Mouse (Mus musculus) midbrain, embryonic 11.5 days (tissue): ENCODE results near the gene Wdr25. TPM values are rescaled to one million over a fixed set of nuclear protein-coding genes. Genes with fewer than 3 reads are reported as not detected.
"Not testable (repeated sequence)": the region's sequence is repeated elsewhere in the genome, so short reads cannot be mapped to it uniquely, and the experiment has no call there.

Source experiments
- ATAC-seq: fragments of 200-750 bp; cut with Nextera tagmentation; 2 replicates; pipeline ENCODE4 v1.8.0; 2017; ENCODE audit warnings: moderate TSS enrichment, moderate library complexity; ENCODE audit not compliant: low FRiP score
- DNase-seq: peaks from one replicate; pipeline ENCODE4 v3.0.0; 2015; ENCODE audit warnings: low spot score; ENCODE audit errors: missing footprints
- H3K27ac ChIP-seq: fragments of 300-500 bp; sonication (generic); 2 replicates; pipeline ENCODE4 v1.5.1; 2014; ENCODE audit warnings: low read depth, low read length
- H3K27me3 ChIP-seq: fragments of 300-500 bp; sonication (generic); 2 replicates; pipeline ENCODE4 v1.6.1; 2014; ENCODE audit warnings: mild to moderate bottlenecking, low read length, moderate library complexity, mixed read lengths; ENCODE audit not compliant: control insufficient read depth, insufficient read depth
- H3K36me3 ChIP-seq: fragments of 300-500 bp; sonication (generic); 2 replicates; pipeline ENCODE4 v1.6.1; 2014; ENCODE audit warnings: mild to moderate bottlenecking, low read length, moderate library complexity, mixed read lengths; ENCODE audit not compliant: control insufficient read depth, insufficient read depth
- H3K4me1 ChIP-seq: fragments of 300-500 bp; sonication (generic); 2 replicates; pipeline ENCODE4 v1.6.1; 2014; ENCODE audit warnings: low read length; ENCODE audit not compliant: control insufficient read depth, insufficient read depth
- H3K4me2 ChIP-seq: fragments of 300-500 bp; sonication (generic); 2 replicates; pipeline ENCODE4 v1.6.1; 2014; ENCODE audit warnings: mild to moderate bottlenecking, moderate library complexity
- H3K4me3 ChIP-seq: fragments of 300-500 bp; sonication (generic); 2 replicates; pipeline ENCODE4 v1.5.1; 2014; ENCODE audit warnings: low read depth, low read length
- H3K9ac ChIP-seq: fragments of 300-500 bp; sonication (generic); 2 replicates; pipeline ENCODE4 v1.6.1; 2014; ENCODE audit warnings: low read length
- H3K9me3 ChIP-seq: fragments of 300-500 bp; sonication (generic); 2 replicates; pipeline ENCODE4 v1.6.1; 2016; ENCODE audit warnings: low read length; ENCODE audit not compliant: control insufficient read depth
- WGBS: fragments of 180-500 bp; shearing (Covaris S2); extraction: QIAGEN DNeasy Blood & Tissue Kit; methylation state at CpG from one replicate; pipeline ENCODE4 v1.1.7; 2014; 5-methylcytosine and 5-hydroxymethylcytosine counted together
- polyA plus RNA-seq: library from polyadenylated mRNA; unstranded; fragments of >200 nt; fragmentation: Nextera tagmentation; extraction: Ambion mirVana; gene quantifications from 2 replicates; pipeline ENCODE4 v1.2.1, GENCODE M21; 2014

Wdr25 gene
- 4.7 and 5.0 TPM in 2 replicates for polyA plus RNA-seq

DNA sequence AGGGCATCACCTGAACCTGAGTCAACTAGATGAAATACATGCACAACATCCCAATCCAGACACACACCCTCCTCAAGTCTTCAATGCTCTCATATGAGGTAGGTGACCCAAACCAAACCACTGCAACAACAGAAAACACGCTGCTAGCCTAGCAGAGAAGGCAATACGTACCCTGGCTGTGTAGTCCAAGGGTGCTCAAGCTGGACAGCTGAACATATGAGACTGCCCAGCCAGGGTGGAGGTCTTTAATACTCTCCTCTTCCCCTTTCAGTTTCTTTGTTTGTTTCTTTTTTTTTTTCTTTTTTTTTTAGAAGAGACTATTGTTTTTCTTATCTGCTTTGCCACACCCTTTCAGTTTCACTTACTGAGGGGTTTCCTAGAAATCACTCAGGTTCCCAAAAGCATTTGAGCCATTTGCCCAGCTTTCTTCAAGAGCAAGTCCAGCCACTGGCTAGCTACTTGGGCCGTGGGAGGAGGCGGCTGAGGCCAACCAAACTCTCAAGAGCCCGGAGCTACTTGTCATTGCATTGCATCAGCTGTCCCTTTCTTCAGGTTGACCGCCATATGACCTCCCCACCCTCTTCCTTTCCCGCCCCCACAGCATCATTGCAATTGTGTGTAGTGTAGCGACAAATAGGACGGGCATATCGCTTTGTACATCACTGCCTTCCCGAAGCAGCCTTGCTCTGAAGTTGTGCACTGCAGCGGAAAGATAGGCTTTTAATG is at the start of gene Wdr25:
Wdr25 (plus strand) TSS at position 643 of the 726 bp plus-strand sequence.
- no peak for DNase-seq
- ATAC-seq, result no peak
- no peaks in the 10 kb centered on the region for H3K27me3 ChIP-seq
- no peaks in the 10 kb centered on the region; the same call in 1 of the 2 replicates for H3K36me3 ChIP-seq
- H3K4me2 ChIP-seq, result peak within 1 kb of the TSS; percentile 81
- 23% methylated on average over 12 of the region's 12 CpGs for WGBS
- H3K9ac ChIP-seq, result peak within 1 kb of the TSS; percentile 83
- H3K4me1 ChIP-seq, result peaks cover 11% of the 10 kb centered on the region
- no peak within 1 kb of the TSS for H3K27ac ChIP-seq
- H3K9me3 ChIP-seq, result no peaks in the 10 kb centered on the region
- H3K4me3 ChIP-seq, result peak within 1 kb of the TSS; percentile 94

DNA sequence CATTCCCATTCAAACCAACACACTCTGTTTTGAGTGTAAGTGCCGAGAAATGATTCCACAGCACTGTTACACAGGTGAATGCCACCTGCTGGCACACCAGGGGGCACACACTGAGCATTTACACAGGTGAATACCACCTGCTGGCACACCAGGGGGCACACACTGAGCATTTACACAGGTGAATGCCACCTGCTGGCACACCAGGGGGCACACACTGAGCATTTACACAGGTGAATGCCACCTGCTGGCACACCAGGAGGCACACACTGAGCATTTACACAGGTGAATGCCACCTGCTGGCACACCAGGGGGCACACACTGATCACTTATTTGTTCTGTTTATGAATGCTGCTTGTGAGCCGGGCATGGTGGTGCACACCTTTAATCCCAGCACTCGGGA is 45.4 kb upstream of the Wdr25 start:
- not testable (repeated sequence) for H3K9ac ChIP-seq, H3K4me3 ChIP-seq, H3K4me1 ChIP-seq, H3K36me3 ChIP-seq, ATAC-seq, H3K4me2 ChIP-seq, H3K9me3 ChIP-seq, DNase-seq, H3K27me3 ChIP-seq, H3K27ac ChIP-seq
- 94% methylated on average over 3 of the region's 3 CpGs for WGBS

DNA sequence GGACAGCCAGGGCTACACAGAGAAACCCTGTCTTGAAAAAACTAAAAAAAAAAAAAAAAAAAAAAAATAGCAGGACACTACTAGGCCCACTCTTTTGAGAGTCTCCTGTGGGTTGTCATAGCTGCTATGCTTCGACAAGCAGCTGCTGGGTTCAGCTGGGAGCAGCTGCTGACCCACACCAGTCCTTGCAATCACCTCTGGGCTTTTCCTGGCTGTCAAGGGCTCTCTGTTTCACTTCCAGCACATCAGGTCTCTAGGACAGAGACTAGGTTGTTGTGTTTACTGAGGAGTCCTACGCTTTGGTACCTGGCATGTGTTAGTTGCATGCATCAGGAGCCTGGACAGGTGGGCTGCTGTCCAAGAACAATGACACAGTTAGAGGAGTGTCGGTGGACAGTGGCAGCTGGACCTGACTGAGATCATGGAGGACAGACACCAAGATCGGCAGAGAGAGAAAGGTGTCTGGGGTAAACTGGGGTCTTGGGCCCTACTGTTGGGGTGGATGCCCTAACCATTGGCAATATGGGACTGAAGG is 43.9 kb upstream of the Wdr25 start:
- Histone ChIP-seq H3K9me3 (no peaks in the 10 kb centered on the region), H3K36me3 (peaks cover 5% of the 10 kb centered on the region; the same call in 1 of the 2 replicates), H3K4me2 (no peak overlapping the region), H3K4me3 (no peak overlapping the region), H3K27me3 (no peaks in the 10 kb centered on the region), H3K9ac (no peak overlapping the region), H3K27ac (no peak overlapping the region), H3K4me1 (no peaks in the 10 kb centered on the region)
- ATAC-seq, result no peak
- WGBS, result 94% methylated on average over 4 of the region's 4 CpGs
- DNase-seq, result no peak

DNA sequence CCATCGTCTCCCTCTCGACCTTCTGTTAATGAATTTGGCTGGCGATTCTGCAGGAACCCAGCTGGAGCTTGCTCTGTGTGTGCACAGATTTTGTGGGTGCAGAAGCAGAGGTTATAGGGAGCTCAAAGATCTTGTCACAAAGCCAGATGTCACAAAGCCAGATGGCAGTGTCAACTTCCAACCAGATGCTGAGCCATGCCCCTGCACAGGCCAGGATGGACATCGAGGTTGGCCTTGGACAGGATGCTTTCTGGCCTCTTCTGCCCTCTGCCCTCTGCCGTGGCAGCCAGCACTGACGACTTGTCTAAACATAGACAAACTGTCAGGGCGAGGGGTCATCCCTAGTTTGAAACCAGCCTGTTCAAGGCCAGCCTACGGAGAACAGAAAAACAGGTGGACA is 43.3 kb upstream of the Wdr25 start:
- Histone ChIP-seq H3K36me3 (peaks cover 2% of the 10 kb centered on the region; the same call in 1 of the 2 replicates), H3K9ac (no peak overlapping the region), H3K4me2 (no peak overlapping the region), H3K4me1 (no peaks in the 10 kb centered on the region), H3K4me3 (no peak overlapping the region), H3K9me3 (no peaks in the 10 kb centered on the region), H3K27me3 (no peaks in the 10 kb centered on the region), H3K27ac (no peak overlapping the region)
- ATAC-seq (no peak), DNase-seq (no peak)
- WGBS, result 68% methylated on average over 8 of the region's 8 CpGs

DNA sequence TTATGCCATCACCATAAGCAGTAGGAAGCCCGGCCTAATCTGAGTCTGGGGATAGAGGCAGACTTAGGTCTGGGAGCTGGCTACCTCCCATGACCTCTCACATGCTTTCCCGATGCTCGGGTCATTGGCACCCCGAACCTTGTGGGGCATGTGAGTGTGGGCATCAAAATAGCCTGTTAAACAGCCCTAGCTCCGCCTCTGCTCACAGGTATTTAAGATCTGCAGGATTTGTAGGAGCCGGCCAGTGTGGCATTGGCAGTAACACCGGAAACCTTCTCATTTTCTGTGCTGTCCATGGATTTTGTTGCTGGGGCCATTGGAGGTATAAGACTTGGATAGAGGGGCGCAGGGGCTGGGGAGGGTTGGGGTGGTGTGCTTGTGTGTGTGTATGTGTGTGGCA is 42.5 kb upstream of the Wdr25 start:
- H3K36me3 ChIP-seq, result no peaks in the 10 kb centered on the region
- no peak overlapping the region for H3K4me2 ChIP-seq
- no peaks in the 10 kb centered on the region for H3K27me3 ChIP-seq
- H3K9me3 ChIP-seq, result no peaks in the 10 kb centered on the region
- WGBS, result 89% methylated on average over 8 of the region's 8 CpGs
- H3K27ac ChIP-seq, result no peak overlapping the region
- no peak overlapping the region for H3K4me3 ChIP-seq
- ATAC-seq, result no peak
- H3K4me1 ChIP-seq, result no peaks in the 10 kb centered on the region
- no peak for DNase-seq
- no peak overlapping the region for H3K9ac ChIP-seq

DNA sequence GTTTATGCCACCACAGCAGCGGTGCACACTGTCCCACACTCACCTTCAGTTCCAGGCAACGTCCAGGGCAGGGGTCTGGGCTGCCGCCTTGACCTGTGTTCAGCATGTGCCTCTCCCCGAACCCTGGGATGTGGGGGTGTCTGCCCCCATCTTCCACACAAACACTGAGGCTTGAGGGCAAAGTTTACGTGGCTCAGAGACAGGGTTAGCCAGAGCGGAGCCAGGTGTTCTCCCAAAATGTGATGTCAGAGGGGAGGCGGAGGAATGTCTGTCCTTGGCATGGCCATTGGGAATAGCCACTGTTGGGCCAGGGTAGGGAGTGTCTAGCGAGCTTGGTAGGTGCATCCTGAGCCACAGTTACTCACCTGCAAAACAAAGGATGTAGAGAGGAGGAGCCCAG is 40.6 kb upstream of the Wdr25 start:
- no peak overlapping the region for H3K4me2 ChIP-seq
- WGBS, result 84% methylated on average over 8 of the region's 8 CpGs
- H3K4me3 ChIP-seq, result no peak overlapping the region
- H3K9me3 ChIP-seq, result no peaks in the 10 kb centered on the region
- no peaks in the 10 kb centered on the region for H3K4me1 ChIP-seq
- ATAC-seq, result no peak
- no peaks in the 10 kb centered on the region for H3K27me3 ChIP-seq
- DNase-seq, result no peak
- H3K27ac ChIP-seq, result no peak overlapping the region
- H3K36me3 ChIP-seq, result no peaks in the 10 kb centered on the region
- no peak overlapping the region for H3K9ac ChIP-seq

DNA sequence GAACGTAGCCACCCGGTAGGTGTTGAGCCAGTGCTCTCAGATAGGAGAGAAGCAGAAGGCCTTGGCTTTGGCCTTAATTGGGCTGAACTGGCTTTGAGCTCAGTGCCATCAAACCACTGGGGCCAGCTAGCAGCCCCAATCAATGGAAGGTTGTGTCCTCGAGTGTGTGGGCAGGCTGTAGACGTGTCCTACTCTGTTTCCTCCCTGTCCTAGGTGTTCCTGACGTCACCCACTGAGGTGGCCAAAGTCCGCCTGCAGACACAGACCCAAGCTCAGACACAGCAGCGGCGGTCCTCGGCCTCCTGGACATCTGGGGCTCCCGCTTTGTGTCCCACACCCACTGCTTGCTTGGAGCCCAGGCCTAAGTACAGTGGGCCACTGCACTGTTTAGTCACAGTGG is 38.4 kb upstream of the Wdr25 start:
- Histone ChIP-seq H3K4me1 (no peaks in the 10 kb centered on the region), H3K9me3 (no peaks in the 10 kb centered on the region), H3K9ac (no peak overlapping the region), H3K27me3 (no peaks in the 10 kb centered on the region), H3K4me3 (no peak overlapping the region), H3K4me2 (no peak overlapping the region), H3K36me3 (no peaks in the 10 kb centered on the region), H3K27ac (no peak overlapping the region)
- ATAC-seq (no peak), DNase-seq (no peak)
- 87% methylated on average over 10 of the region's 10 CpGs for WGBS

DNA sequence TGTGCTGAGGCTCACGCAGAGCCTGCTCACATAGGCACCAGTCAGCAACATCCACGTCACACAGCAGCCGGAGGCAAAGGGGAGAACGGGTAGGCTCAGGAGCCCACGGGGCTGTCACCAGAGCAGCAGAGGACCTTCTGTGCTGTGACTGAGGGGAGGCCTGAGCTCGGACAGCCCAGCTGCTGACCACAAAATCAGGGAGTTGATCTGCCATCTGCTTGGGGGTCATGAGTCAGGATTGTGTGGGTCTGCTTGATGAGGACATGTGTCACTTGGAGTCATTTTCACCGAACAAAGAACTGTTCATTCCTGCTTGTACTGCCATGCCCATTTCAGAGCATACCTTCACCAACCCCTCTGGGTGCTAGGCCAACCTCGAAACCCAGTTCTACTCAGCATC is 37.2 kb upstream of the Wdr25 start:
- Histone ChIP-seq H3K27me3 (no peaks in the 10 kb centered on the region), H3K36me3 (0 out of 2 replicates have a peak, but pooled peaks cover 2% of the 10 kb centered on the region), H3K9ac (no peak overlapping the region), H3K9me3 (no peaks in the 10 kb centered on the region), H3K4me1 (no peaks in the 10 kb centered on the region), H3K27ac (no peak overlapping the region), H3K4me3 (no peak overlapping the region), H3K4me2 (no peak overlapping the region)
- ATAC-seq (no peak), DNase-seq (no peak)
- WGBS, result 91% methylated on average over 8 of the region's 8 CpGs

DNA sequence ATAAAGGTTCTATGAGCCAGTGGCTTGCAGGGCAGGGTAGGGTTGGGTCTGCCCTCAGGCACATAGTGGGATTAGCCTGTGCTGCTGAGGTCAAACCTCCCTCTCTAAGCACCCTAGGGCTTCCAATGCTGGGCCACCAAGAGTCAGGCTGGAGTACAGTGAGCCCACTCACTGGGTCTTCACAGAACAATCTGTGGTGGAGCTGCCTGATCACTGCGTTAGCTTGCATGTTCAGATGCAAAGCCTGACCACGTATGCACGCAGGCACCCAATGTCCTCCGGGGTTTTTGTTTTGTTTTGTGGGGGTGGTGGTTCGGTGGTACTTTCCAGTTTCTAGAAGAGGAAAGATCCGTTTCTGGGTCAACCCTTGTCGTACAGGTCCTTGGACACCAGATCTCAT is 36.3 kb upstream of the Wdr25 start:
- DNase-seq (no peak), ATAC-seq (no peak)
- Histone ChIP-seq H3K4me2 (no peak overlapping the region), H3K4me3 (no peak overlapping the region), H3K27ac (no peak overlapping the region), H3K9me3 (no peaks in the 10 kb centered on the region), H3K36me3 (0 out of 2 replicates have a peak, but pooled peaks cover 2% of the 10 kb centered on the region), H3K27me3 (no peaks in the 10 kb centered on the region), H3K9ac (no peak overlapping the region), H3K4me1 (no peaks in the 10 kb centered on the region)
- WGBS, result 89% methylated on average over 7 of the region's 7 CpGs
